Mouse (Mus musculus): ENCODE measurements around the gene Nemp1.

DNA sequence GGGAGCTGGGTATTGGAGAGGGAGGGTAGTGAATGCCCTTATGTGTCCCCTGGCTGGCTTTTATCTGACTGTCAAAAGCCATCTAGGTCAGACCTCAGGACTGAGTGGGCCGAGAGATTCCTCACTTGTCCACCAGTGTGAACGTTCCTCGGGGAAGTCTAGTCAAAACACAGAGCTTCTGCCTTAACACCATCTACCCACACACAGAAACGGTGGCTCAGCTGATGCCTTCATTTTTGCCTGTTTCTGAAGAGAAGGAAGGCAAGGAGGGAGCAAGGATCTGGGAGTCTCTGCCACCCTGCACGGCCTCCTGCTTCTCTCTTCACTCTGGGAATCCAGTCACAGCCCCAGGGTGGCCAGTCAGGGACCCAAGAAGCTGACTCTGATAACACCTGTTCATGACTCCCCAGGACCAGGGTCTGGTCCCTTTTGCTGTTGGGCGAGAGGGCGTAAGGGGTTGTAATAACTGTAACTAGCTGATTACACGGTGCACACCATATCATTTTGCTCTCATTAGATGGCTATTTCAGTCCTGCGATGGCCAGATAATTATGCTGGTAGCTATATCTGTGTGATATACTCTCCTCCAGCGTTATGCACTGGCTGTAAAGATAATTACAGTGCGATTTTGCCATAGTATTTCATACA lies 63.7 kb downstream of the Nemp1 start:
- TF ChIP-seq CTCF (IDR thresholded peaks at IDR 0.05; ENCODE audit: insufficient read depth, low read depth, low read length) = no peak
- no peak for TF ChIP-seq POLR2A (IDR thresholded peaks at IDR 0.05; ENCODE audit: insufficient read depth, low read depth, low read length)

Measured in olfactory bulb, adult 2 months (tissue).